Mouse (Mus musculus): ENCODE measurements around the gene Atp2b4.

GRCm38 (mm10) chr1:133709292-133709691 lies 91.5 kb downstream of the Atp2b4 start:
- TF ChIP-seq EP300 (IDR thresholded peaks at IDR 0.05; ENCODE audit: insufficient read depth, low read depth, low read length) (no peak), POLR2A (IDR thresholded peaks at IDR 0.05; ENCODE audit: insufficient read depth, low read depth, low read length) (no peak)
